Mouse (Mus musculus): Measurements from ENCODE around the gene Ndufb10. TPM values are rescaled to one million over a fixed set of nuclear protein-coding genes. Genes with fewer than 3 reads are reported as not detected.

The Ndufb10 gene
- polyA plus RNA-seq, 3 experiments from 2014 or later, result 234 to 249 (median 238) TPM

DNA sequence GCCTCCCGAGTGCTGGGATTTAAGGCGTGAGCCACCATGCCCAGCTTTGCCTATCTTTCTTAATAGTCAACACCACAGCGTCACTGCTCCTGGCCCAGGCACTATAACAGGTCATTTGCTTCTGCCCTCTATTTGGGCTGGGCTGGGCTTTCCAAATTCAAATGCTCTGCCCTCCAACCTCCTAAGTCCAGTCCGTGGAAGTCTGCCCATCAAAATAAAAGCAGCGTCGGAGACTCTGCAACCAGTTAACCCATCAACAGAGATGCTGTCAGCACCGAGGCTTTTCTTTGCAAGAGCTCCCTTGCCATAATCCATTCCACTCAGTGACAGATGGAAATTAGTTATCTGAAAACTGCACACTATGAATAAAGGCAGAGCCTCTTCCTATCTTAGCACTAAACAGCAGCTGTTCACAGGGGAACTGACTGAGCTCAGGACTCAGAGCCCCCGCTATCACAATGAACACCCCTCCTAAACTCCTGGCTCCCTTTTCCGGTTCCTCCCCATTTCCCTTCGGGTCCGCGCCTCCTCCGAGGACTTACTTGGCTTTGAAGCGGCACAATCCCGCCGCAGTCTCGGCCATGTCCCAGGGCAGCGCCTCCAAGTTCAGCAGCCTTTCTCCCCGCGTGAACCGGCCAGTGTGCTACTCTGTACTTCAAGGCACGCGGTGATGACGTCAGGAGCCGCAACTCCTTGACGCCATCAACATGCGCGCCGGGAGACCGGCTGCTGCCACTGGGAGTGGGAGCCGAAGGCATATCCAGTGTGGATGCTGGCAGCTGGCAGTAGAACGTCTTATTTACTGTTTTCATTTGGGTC is 17.1 kb downstream of the Ndufb10 start, which contains the start of gene Tbl3:
TSS of gene Tbl3 (minus strand) at position 679 of the 819 bp plus-strand sequence.
- peak; percentile 81 for ATAC-seq

DNA sequence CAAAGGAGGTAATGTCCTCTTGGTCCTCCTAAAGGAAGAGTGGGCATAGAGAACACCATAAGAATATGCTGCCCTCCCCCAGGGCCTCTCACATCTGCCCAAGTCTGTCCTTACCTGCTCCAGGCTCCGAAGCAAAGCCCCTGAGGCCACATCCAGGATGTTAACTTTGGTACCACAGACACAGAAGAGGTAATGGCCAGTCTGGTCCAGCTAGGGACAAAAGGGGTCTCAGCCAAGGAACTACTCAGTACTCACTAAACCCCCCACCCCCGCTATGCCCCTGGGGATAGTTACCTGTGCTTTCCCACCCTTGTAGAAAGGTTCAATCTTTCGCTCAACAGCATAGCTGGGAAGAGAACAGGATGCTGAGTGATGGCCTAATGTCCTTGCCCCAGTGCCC is 18.5 kb downstream of the Ndufb10 start:
- ATAC-seq, result no peak

DNA sequence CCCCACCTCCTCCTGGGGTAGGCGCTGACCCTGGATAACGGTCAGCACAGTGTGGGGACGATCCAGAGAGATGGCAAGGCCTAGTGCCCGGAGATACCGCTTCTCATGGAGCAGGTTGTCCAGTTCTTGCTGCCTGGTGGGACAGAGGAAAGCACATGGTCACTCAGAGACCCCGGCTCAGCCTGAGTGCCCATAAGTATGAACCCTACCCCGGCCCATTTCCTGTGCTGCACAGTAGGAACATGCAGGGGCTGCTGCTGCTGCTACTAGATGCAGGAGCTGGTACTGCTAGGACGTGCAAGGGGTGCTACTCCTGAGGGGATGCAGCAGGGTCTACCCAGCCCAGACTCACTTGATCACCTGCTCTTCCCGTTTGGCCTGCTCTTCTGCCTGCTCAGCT is 23.0 kb downstream of the Ndufb10 start:
- no peak for ATAC-seq

DNA sequence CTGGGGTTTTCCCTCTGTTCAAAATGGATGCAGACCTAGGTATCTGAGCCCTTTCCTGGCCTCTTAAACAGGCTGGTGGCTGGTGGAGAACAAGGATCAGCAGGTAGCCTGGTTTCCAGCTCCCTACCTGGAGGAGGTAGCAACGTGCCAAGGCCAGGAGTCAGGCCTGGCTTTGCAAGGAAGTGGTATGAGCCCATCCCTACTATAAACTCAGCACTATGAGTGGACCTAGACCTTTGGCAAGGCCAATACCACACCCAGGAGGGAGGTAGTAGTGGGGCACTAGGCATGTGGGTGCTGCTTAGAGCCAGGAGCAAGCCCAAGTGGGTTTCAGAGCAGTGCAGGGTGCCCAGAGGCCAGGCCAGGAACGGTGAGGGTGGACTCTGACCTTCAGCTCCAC is 24.8 kb downstream of the Ndufb10 start:
- no peak for ATAC-seq

DNA sequence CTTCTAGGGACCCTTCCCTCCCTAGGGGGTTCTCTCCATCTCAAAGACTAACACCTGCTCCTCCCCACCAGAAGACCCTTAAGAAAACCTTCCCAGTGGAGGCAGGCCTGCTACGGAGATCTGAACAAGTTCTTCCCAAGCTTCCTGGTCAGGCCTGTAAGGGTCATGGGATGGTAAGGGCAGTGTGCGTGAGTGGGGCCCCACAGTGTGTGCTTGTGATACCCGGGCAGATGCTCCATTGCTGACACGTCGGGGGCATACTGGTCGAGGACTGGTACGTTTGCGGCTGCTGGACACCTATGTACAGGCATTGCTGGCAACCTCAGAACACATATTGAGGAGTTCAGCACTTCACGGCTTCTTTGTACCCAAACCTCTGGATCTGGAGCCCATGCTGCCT is 25.6 kb downstream of the Ndufb10 start:
- ATAC-seq, result no peak

DNA sequence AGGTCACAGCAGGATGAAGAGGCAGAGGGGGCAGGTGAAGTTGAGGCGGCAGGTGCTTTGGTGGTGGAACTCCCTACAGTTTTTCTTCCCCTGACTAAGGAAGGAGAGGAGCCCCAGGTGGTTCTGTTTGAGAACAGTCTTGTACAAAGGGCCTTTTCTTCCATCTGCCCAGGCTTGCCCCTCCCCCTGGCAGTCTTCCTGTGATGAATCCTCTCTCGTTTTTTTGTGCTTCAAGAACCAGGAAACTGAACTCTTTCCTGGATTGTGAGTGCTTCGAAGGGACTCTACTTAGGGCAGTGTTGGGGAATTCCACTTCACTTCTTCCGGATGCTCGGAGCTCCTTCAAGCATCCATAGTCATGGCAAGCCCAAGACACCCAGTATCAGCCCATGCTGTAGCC is 26.3 kb downstream of the Ndufb10 start:
- ATAC-seq, result no peak

DNA sequence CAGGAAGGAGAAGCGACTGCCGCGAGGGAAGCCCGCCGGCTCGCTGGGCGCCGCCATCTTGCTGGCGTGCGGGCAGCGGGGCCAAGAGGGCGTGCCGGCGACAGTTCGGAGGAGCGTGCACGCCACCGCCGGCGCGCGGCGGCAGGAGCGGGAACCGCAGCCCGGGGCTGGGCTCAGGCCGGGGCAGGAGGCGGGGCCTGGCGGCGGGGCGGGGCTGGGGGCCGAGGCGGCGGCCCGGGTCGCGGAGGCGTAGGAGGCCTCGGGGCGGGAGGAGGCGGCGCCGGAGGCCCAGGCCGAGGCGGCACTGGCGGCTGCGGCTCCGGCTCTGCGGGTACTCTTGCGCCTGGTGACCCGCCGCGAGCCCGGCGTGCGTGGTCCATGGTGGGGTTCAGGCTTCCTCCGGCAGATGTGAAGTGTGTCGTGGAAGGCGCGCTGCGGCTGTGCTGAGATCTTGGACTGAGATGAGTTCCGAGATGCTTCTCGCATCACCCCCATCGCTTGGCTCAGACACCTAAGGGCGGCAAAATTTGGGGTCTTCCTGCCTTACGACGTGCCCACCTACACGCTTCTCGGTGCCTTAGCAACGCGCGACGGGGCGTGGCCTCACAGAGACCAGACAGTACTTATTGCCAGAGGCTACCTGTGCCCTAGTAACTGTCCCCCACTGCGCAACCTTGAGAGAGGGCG is 28.1 kb downstream of the Ndufb10 start, which contains the start of the genes Gfer and Noxo1:
TSS of gene Gfer (minus strand) at position 146 of the 687 bp plus-strand sequence.
TSS of gene Noxo1 (plus strand) at position 224 of the 687 bp plus-strand sequence.
- peak; percentile 86 for ATAC-seq

DNA sequence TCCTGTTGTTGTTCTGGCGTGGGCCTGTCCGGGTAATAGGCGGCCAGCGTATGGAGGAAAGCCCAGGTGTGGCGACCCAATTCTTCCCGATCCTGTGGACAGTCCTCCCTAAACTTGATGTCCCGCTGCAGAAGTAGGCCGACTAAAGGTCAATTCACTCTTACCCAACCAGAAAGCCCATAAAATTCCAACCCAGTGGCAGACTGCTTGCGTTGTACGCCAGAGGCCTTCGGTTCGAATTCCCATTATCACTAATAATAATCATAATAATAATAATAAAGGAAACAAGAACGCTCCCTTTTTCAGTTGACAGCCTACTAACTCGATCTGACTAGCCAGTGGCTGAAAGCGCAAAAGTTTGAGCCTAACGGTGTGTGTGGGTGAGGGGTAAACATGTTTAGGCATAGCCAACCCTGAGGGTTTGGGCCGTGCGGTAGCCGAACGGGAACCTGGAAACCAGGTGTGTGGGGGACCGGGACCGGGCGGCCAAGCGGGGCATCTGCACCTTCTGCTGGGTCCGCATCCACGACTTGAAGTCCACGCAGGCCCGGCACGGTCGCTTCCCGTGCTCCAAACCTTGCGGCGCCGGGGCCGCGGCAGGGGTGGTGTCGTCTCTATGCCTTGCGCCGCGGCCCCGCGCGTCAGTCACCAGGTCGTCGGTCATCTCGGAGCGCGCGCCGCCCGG is 28.8 kb downstream of the Ndufb10 start:
- no peak for ATAC-seq

DNA sequence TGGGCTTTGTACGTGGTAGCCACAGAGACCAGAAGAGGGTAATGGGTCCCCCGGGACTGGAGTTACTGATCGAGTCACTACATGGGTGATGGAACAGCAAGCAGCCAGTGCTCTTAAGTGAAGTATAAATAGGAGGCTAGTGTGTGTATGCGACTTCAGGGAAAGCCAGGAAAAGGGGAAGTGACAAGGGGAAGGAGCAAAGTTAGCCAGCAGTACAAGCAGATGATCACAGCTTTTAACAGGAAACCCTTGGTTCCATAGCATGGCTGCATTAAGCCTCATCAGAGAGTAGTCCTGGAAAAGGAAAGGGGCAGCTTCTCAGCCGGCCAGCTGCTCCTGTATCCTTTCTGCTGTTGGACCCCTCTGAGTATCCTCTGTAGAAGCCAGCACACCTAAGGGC is 31.9 kb downstream of the Ndufb10 start:
- no peak for ATAC-seq

DNA sequence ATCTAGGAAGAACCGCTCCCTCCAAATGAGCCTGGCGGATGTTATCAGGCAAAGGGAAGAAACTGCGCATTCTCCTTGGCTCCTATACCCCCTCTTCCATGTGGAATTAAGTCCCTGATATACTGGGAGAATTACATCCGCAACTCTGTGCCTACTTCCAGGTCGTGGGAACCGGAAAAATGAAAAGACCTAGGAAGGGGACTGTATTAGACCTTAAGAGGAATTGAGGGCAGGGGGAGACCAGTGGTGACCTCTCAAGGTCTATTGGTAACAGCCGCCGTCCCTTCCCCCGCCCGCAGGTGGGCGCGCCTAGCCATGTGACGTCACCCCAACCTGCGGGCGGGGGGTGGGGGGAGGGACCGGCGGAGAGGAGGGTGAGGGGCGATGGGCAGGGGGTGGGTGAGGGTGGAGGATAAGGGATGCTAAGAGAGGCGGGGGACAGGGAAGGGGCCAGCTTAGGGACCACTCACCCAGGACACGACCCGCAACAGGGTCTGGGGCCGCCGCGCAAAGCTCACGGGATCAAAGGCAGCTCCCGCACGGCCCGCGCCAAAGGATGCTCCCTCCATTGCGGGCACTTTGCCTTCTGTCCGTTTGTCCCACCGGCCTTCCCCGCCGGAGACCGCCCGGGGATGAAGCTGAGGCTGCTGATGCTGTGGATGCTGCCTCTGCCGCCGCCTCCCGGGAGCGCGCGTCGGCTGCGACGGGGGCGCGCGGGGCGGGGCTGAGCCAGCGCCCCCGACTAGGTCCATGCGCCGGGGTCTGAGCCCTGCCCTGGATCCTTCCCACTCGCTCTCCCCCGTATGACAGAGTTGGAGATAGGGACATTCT is 34.8 kb downstream of the Ndufb10 start, which contains the start of gene Syngr3:
TSS of gene Syngr3 (minus strand) at position 705 of the 831 bp plus-strand sequence.
- ATAC-seq, result no peak

DNA sequence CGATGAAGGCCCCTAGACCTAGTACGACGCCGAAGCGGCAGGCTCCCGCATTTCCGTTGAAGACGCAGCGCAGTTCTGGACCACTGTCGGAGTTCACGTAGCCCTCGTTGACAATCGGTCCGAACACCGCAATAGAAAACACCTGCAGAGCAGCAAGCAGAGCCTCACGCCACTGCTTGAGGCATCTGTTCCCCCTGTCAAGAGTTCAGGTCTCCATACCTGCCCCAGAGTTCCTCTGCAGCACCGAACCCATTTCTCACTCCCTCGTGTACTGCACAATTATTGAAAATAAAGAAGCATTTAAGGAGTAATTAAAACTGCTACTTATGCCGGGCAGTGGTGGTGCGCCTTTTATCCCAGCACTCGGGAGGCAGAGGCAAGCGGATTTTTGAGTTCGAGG is 36.7 kb downstream of the Ndufb10 start:
- no peak for ATAC-seq

DNA sequence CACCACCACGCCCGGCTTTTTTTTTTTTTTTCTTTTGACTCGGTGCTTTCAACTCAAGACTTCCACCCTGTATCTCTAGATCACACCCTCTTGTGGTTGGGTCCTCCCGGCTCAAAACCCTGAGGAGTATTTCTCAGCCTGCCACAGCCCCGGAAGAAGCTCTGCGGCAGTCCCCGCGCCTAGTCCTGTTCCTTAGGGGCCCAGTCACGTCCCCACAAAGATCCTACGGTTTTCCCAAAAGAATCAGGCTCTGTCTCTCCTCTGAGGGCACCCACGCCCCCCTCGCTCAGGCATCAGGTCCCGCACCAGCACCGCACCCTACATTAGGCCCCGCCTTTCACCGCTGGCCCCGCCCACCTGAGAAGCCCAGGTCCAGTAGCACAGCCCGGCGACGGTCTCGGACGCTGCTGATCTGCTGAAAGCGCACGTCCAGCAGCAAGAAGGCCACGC is 37.1 kb downstream of the Ndufb10 start:
- peak; percentile 75 for ATAC-seq

DNA sequence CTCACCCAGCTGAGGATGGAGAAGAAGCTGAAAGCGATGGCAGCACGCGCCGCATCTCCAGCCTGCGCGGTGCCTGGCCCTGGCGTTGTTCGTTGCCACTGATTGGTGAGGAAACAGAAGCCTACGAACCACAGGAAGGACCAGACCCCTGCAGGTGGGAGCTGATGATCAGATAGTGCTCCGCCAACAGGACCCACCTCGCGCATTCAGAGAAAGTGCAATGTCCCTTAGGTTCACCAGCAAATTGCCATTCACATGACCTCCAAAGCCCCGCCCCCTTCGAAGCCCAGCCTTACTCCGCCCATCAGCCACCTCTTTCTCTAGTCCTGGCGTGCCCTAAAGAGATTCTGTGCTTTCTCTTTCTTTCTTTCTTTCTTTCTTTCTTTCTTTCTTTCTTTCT is 37.8 kb downstream of the Ndufb10 start:
- peak; percentile 41 for ATAC-seq

DNA sequence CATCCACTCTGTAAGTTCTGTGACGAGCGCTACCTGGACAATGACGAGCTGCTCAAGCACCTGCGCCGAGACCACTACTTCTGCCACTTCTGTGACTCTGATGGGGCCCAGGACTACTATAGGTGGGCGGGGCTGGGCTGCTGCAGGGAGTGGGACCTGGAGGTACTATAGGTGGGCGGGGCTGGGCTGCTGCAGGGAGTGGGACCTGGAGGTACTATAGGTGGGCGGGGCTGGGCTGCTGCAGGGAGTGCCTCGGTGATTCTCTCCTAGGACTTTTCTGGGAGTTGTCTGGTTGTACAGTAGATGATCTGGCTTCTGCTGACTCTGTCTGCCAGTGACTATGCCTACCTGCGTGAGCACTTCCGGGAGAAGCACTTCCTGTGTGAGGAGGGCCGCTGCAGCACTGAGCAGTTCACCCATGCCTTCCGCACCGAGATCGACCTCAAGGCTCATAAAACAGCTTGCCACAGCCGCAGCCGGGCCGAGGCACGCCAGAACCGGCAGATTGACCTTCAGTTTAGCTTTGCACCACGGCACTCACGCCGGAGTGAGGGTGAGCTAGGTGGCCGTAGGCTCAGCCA is 46.7 kb downstream of the Ndufb10 start:
- ATAC-seq, result no peak

DNA sequence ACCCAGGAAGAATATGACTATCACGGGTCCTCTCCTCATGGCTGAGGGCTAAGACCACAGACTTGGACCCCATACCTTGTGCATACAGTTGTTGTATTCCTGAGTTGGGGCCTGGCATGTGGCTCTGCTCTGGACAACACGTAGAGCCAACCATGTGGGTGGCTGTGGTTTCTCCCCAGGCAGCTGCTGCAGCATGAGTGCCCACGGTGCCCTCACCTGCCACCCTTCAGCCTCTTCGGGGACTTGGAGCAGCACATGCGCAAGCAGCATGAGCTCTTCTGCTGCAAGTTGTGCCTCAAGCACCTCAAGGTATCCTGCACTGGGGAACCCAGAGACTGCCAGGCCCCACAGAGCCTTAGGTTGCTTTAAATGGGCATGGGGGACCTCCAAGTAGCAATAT is 47.4 kb downstream of the Ndufb10 start:
- ATAC-seq, result no peak

DNA sequence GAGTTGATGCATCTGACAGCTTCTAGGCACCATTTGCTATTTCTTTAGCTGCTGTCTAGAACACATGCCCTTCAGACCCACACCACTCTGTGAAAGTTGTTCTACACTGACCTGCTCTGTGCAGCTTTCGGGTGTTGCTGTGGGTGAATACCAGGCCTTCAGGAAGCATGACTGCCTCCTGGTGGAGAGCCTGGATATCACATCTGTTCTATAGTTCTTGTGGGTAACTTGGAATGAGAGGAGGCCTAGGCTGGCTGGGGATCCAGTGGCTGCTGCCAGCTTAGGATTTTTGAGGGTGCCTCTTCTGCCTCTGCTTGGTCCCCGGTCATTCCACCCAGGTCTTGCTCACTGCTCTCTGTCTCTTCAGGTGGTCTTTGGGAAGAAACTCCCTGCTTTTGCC is 48.1 kb downstream of the Ndufb10 start:
- ATAC-seq, result peak; percentile 91

DNA sequence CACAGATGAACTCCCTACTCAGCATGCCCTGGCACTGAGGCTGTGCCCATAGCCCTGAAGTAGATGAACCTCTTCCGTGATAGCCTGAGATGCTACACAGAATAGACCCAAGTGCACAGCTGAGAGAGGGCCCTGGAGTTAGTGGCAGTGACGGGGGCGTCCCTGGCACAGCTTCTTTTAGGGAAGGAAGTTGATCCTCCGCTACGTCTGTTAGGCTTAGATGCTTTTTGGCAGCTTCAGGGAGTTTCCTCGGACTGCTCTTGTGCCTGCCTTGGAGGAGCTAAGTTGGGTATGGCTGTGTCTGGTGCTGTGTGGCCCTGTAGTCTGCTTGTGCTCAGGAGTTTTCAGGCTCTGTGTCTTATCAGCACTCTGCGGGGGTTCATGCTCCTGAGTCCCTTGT is 50.0 kb downstream of the Ndufb10 start:
- no peak for ATAC-seq

DNA sequence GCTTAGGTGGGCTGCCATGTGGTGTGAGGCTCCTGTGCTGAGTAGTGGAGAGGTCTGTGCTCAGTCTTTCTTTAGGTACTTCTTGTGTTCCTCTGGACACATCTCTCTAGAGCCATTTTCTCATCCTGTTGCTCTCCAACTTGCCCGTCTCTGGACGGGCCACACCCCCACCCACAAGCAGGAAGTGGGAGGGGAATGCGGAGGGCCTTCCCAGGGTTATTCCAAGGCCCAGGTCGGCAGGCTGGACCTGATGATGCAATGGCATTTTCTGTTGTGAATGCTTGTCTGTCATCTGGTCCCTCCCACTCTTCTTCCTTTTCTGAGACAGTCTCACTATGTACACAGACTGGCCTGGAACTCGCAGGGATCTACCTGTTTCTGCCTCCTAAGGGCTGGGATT is 52.1 kb downstream of the Ndufb10 start:
- no peak for ATAC-seq

Data from inflammation-experienced regulatory T-cells, adult 6 months (primary cell).